Mouse (Mus musculus): ENCODE data around the gene Tmem170b. TPM values are rescaled to one million over a fixed set of nuclear protein-coding genes. Genes with fewer than 3 reads are reported as not detected.

Gene Tmem170b
- total and polyA plus RNA-seq, 2 experiments from 2014 or later: 33.2 to 39.3 TPM

DNA sequence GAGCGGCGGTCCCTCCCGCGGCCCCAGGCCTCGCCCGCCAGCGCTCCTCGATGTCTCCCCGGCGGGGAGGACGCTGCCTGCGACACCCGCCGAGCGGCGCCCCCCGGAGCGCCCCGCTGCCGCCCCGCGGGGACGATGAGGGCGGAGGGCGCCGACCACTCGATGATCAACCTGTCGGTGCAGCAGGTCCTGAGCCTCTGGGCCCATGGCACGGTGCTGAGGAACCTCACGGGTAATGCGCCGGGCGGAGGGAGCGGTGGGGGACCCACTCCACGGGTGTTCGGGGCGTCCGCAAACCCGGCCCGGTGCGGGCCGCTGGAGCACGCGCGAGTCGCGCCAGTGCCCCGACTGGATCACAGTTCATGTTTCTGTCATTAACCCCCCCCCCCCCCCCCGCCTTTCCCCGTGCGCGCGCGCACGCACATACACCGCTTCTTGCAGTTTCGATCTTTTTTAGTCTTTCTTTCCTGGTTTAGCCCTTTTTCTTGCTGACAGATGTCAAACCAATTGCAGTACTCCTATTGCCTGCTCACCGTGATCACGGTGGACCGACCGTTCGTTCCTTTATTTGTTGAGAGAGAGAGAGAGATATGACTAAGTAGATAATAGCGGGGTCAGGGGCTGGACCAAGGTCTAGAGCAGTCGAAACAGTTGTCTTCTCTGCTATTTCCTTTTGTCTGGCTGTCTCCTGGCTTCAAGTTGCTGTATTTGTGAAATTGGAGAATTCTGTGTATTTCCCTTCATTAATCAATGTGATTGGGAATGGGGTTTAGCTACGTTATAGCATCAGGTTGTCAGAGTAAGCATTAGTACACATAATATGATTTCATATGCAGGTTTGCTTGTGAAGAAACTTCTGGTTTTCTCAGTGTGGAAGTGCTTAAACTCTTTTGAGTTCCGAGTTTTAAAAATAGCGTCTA is 634 bp downstream of the Tmem170b start:
- Histone ChIP-seq H3K9ac (replicated peaks; ENCODE audit: low read length, poor library complexity, severe bottlenecking) (peak overlapping the region; percentile 99), H3K4me2 (ENCODE audit: low read depth, low read length, poor library complexity, severe bottlenecking) (peak overlapping the region; percentile 68), H3K36me3 (ENCODE audit: insufficient read depth, low read length) (no peaks in the 10 kb centered on the region), H3K27ac (ENCODE audit: low read depth, low read length) (peak overlapping the region; percentile 94), H3K9me3 (ENCODE audit: low read length) (no peaks in the 10 kb centered on the region), H3K27me3 (ENCODE audit: insufficient read depth, low read length) (no peaks in the 10 kb centered on the region), H3K4me1 (ENCODE audit: insufficient read depth, low read length) (peaks cover 10% of the 10 kb centered on the region; the same call in 1 of the 2 replicates), H3K4me3 (ENCODE audit: low read depth, low read length) (peak overlapping the region; percentile 90)
- 4% methylated on average over 32 of the region's 67 CpGs for WGBS
- no peak for TF ChIP-seq CTCF (IDR thresholded peaks at IDR 0.05)
- DNase-seq (ENCODE audit: low spot score): peak; percentile 28
- peak; percentile 53 for ATAC-seq (ENCODE audit: low FRiP score)

DNA sequence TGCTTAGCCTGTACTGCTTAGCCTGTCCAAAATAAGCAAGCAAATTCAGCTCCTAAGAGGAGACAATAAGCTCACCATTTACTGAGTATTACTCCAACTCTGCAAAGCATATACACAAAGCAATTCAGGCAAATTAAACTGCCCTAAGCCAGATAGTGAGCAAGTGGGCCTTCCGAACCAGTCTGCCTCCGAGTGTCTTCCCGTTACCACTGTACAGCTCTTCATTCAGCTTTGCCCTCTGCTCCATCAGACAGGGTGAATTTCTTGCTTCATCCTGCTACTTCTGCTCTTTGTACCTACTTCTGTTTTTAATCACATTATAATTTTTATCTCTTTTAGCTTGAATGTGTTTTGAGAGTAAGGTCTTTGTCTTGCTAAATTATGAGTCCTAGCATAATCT is 1.9 kb downstream of the Tmem170b start:
- H3K27ac ChIP-seq (ENCODE audit: low read depth, low read length): no peak overlapping the region
- WGBS: 28% methylated on average over 3 of the region's 3 CpGs
- no peaks in the 10 kb centered on the region for H3K9me3 ChIP-seq (ENCODE audit: low read length)

DNA sequence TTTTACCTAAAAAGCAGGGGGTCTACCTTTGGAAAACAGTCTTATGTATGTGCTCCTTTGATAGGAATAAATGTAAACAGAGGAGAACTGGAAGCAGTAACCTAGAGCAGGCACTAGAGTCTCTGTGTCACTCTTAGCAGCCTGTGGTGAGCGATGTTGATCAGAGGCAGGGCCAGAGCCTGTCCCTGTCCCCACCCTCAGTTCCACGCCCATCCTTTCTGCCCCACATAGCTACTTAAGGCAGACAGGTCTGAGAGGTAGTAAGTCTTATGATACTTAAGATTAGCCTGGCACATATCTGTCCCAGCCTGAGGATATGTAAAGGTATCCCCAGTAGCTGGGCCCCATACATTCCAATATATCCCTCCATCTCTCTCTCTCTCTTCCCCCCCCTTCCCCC is 2.9 kb downstream of the Tmem170b start:
- Histone ChIP-seq H3K4me1 (ENCODE audit: insufficient read depth, low read length) (peaks cover 10% of the 10 kb centered on the region; the same call in 1 of the 2 replicates), H3K4me3 (ENCODE audit: low read depth, low read length) (no peak overlapping the region), H3K36me3 (ENCODE audit: insufficient read depth, low read length) (no peaks in the 10 kb centered on the region), H3K4me2 (ENCODE audit: low read depth, low read length, poor library complexity, severe bottlenecking) (peak overlapping the region; percentile 68), H3K9ac (replicated peaks; ENCODE audit: low read length, poor library complexity, severe bottlenecking) (no peak overlapping the region), H3K27ac (ENCODE audit: low read depth, low read length) (no peak overlapping the region), H3K27me3 (ENCODE audit: insufficient read depth, low read length) (no peaks in the 10 kb centered on the region), H3K9me3 (ENCODE audit: low read length) (no peaks in the 10 kb centered on the region)
- WGBS: 64% methylated on average over 2 of the region's 2 CpGs
- ATAC-seq (ENCODE audit: low FRiP score) (no peak), DNase-seq (ENCODE audit: low spot score) (no peak)
- TF ChIP-seq CTCF (IDR thresholded peaks at IDR 0.05): no peak

More for the DNA sequence above, 1.9 kb downstream of the Tmem170b start:
- peaks cover 10% of the 10 kb centered on the region; the same call in 1 of the 2 replicates for H3K4me1 ChIP-seq (ENCODE audit: insufficient read depth, low read length)
- peak overlapping the region; percentile 37 for H3K9ac ChIP-seq (replicated peaks; ENCODE audit: low read length, poor library complexity, severe bottlenecking)
- DNase-seq (ENCODE audit: low spot score) (no peak), ATAC-seq (ENCODE audit: low FRiP score) (no peak)
- H3K36me3 ChIP-seq (ENCODE audit: insufficient read depth, low read length): no peaks in the 10 kb centered on the region
- H3K27me3 ChIP-seq (ENCODE audit: insufficient read depth, low read length): no peaks in the 10 kb centered on the region
- H3K4me3 ChIP-seq (ENCODE audit: low read depth, low read length): peak overlapping the region; percentile 90
- H3K4me2 ChIP-seq (ENCODE audit: low read depth, low read length, poor library complexity, severe bottlenecking): peak overlapping the region; percentile 68
- no peak for TF ChIP-seq CTCF (IDR thresholded peaks at IDR 0.05)

DNA sequence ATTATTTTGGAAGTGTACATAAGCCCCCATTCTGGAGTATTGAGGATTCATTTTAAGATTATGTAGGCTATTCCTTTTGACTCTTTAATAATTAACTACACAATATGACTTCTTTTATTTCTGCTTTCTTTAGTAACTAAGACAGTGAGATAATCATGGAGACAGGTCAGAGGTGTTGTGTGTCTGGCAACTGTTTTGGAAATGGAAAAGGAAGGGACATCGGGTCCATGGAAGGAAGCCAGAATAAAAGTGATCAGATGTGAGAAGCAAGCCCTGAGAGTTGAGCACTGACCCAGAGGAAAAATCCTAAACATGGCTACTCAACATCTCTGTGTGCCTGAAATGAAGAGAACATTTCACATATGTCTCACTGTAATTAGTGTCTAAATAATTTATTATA is 5.3 kb downstream of the Tmem170b start:
- H3K4me2 ChIP-seq (ENCODE audit: low read depth, low read length, poor library complexity, severe bottlenecking): no peak overlapping the region
- ATAC-seq (ENCODE audit: low FRiP score): no peak
- peaks cover 13% of the 10 kb centered on the region; the same call in 1 of the 2 replicates for H3K4me1 ChIP-seq (ENCODE audit: insufficient read depth, low read length)
- no peak overlapping the region for H3K4me3 ChIP-seq (ENCODE audit: low read depth, low read length)
- no peaks in the 10 kb centered on the region for H3K9me3 ChIP-seq (ENCODE audit: low read length)
- WGBS: 89% methylated on average over 1 of the region's 1 CpGs
- H3K27ac ChIP-seq (ENCODE audit: low read depth, low read length): no peak overlapping the region
- no peak for TF ChIP-seq CTCF (IDR thresholded peaks at IDR 0.05)
- no peaks in the 10 kb centered on the region for H3K36me3 ChIP-seq (ENCODE audit: insufficient read depth, low read length)
- DNase-seq (ENCODE audit: low spot score): no peak
- H3K27me3 ChIP-seq (ENCODE audit: insufficient read depth, low read length): no peaks in the 10 kb centered on the region
- no peak overlapping the region for H3K9ac ChIP-seq (replicated peaks; ENCODE audit: low read length, poor library complexity, severe bottlenecking)

DNA sequence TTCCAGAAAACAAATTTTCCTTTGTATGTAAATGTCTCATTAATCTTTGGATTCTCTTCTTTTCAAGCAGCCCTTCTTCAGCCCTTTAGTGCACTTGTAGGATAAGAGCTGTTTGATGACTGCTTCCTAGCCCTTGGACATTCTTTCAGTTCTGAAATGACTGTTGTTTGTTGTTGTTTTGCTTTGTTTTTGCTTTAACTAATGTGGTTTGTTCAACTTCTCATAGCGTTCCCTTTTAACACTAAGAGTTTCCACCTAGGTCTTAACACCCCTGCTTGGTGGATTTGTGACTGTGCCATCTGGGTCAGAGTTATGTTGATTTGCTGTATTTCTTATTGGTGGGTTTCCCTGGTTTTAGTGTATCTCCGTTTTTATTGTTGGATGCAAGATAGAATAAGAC is 8.8 kb downstream of the Tmem170b start:
- DNase-seq (ENCODE audit: low spot score) (no peak), ATAC-seq (ENCODE audit: low FRiP score) (no peak)
- Histone ChIP-seq H3K4me1 (ENCODE audit: insufficient read depth, low read length) (peaks cover 3% of the 10 kb centered on the region; the same call in 1 of the 2 replicates), H3K4me3 (ENCODE audit: low read depth, low read length) (no peak overlapping the region), H3K9me3 (ENCODE audit: low read length) (no peaks in the 10 kb centered on the region), H3K36me3 (ENCODE audit: insufficient read depth, low read length) (no peaks in the 10 kb centered on the region), H3K9ac (replicated peaks; ENCODE audit: low read length, poor library complexity, severe bottlenecking) (no peak overlapping the region), H3K4me2 (ENCODE audit: low read depth, low read length, poor library complexity, severe bottlenecking) (no peak overlapping the region), H3K27ac (ENCODE audit: low read depth, low read length) (no peak overlapping the region), H3K27me3 (ENCODE audit: insufficient read depth, low read length) (no peaks in the 10 kb centered on the region)
- WGBS: 74% methylated on average over 2 of the region's 2 CpGs
- no peak for TF ChIP-seq CTCF (IDR thresholded peaks at IDR 0.05)

DNA sequence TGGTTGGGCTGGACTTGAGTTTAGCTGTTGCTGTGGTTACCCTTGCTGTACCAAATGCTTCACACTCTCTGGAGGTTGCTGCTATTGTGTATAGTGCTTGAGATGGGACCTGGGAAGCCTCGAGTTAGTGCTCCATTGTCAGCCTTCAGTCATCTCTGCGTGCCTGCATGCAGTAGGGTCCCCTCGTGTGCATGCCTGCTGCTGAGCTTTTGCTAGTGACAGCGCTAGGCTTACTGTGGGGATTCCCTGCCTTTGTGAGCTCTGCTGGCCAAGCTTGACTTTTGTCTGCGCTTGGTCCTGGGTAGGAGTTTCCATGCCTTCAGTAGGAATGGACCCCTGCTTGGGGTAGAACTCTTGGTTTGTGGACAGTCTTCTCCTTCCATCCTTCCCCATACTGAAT is 9.3 kb downstream of the Tmem170b start:
- H3K36me3 ChIP-seq (ENCODE audit: insufficient read depth, low read length): no peaks in the 10 kb centered on the region
- H3K27me3 ChIP-seq (ENCODE audit: insufficient read depth, low read length): no peaks in the 10 kb centered on the region
- no peak overlapping the region for H3K9ac ChIP-seq (replicated peaks; ENCODE audit: low read length, poor library complexity, severe bottlenecking)
- no peak for TF ChIP-seq CTCF (IDR thresholded peaks at IDR 0.05)
- DNase-seq (ENCODE audit: low spot score) (peak; percentile 6), ATAC-seq (ENCODE audit: low FRiP score) (0 out of 2 replicates have a peak, but pooled peaks have one; percentile 16)
- H3K4me1 ChIP-seq (ENCODE audit: insufficient read depth, low read length): peaks cover 3% of the 10 kb centered on the region; the same call in 1 of the 2 replicates
- WGBS: 25% methylated on average over 5 of the region's 5 CpGs
- H3K27ac ChIP-seq (ENCODE audit: low read depth, low read length): no peak overlapping the region
- no peak overlapping the region for H3K4me2 ChIP-seq (ENCODE audit: low read depth, low read length, poor library complexity, severe bottlenecking)
- no peaks in the 10 kb centered on the region for H3K9me3 ChIP-seq (ENCODE audit: low read length)
- H3K4me3 ChIP-seq (ENCODE audit: low read depth, low read length): no peak overlapping the region
